Mouse (Mus musculus) neural tube, postnatal 0 days (tissue): ENCODE results near the gene Olfr58. TPM values are rescaled to one million over a fixed set of nuclear protein-coding genes. Genes with fewer than 3 reads are reported as not detected.

Experiments
- polyA plus RNA-seq: library from polyadenylated mRNA; unstranded; fragments of >200 nt; fragmentation: Nextera tagmentation; extraction: Ambion mirVana; gene quantifications from 2 replicates; pipeline ENCODE4 v1.2.1, GENCODE M21; 2015

Gene Olfr58
- not detected in 2 replicates for polyA plus RNA-seq

GRCm38 (mm10) chr9:19779983-19780382, at the start of gene Olfr58:
Olfr58 (plus strand) TSS chr9:19780283.

GRCm38 (mm10) chr9:19804606-19805005, 24.5 kb downstream of the Olfr58 start, which contains the start of gene Olfr859:
Olfr859 (plus strand) TSS chr9:19804906.

Other genes starting within 250 kb of the Olfr58 start
- gene Olfr853, start 239.2 kb upstream of the Olfr58 start, polyA plus RNA-seq = not detected in 2 replicates
- gene Olfr854, start 212.9 kb upstream of the Olfr58 start, polyA plus RNA-seq = not detected in 2 replicates
- gene Olfr855, start 197.7 kb upstream of the Olfr58 start, polyA plus RNA-seq = not detected in 2 replicates
- 18.3 and 18.7 TPM in 2 replicates for gene Zfp317, start 158.2 kb upstream of the Olfr58 start, polyA plus RNA-seq
- gene Olfr857, start 70.8 kb upstream of the Olfr58 start, polyA plus RNA-seq = not detected in 2 replicates
- not detected in 2 replicates for gene Olfr859, start 24.6 kb downstream of the Olfr58 start, polyA plus RNA-seq
- not detected in 2 replicates for gene Olfr860, start 69.5 kb downstream of the Olfr58 start, polyA plus RNA-seq
- not detected in 2 replicates for gene Olfr862, start 107.7 kb downstream of the Olfr58 start, polyA plus RNA-seq
- 0.17 and 0.19 TPM in 2 replicates for gene Olfr77, start 136.6 kb downstream of the Olfr58 start, polyA plus RNA-seq
- gene Olfr866, start 247.8 kb downstream of the Olfr58 start, polyA plus RNA-seq = not detected in 2 replicates